Mouse (Mus musculus) embryonic facial prominence, embryonic 14.5 days (tissue): ENCODE data around the gene Ms4a4d. TPM values are rescaled to one million over a fixed set of nuclear protein-coding genes. Genes with fewer than 3 reads are reported as not detected.
"Not testable (repeated sequence)": the region's sequence is repeated elsewhere in the genome, so short reads cannot be mapped to it uniquely, and the experiment has no call there.

ENCODE experiments used
- ATAC-seq: fragments of 200-750 bp; cut with Nextera tagmentation; 2 replicates; pipeline ENCODE4 v1.8.0; 2017; ENCODE audit warnings: low read depth, moderate number of reproducible peaks, moderate TSS enrichment
- DNase-seq: peaks from one replicate; pipeline ENCODE4 v3.0.0-alpha.2; 2015; ENCODE audit warnings: low spot score
- H3K27ac ChIP-seq: fragments of 300-500 bp; sonication (generic); replicated peaks from 2 replicates; pipeline ENCODE4 v1.5.1; 2014; ENCODE audit warnings: low read depth, mild to moderate bottlenecking, low read length, moderate library complexity
- H3K27me3 ChIP-seq: fragments of 300-500 bp; sonication (generic); replicated peaks from 2 replicates; pipeline ENCODE4 v1.6.1; 2014; ENCODE audit warnings: low read length; ENCODE audit not compliant: control insufficient read depth, insufficient read depth
- H3K36me3 ChIP-seq: fragments of 300-500 bp; sonication (generic); 2 replicates; pipeline ENCODE4 v1.6.1; 2014; ENCODE audit warnings: low read length, mixed read lengths; ENCODE audit not compliant: control insufficient read depth, insufficient read depth
- H3K4me1 ChIP-seq: fragments of 300-500 bp; sonication (generic); 2 replicates; pipeline ENCODE4 v1.6.1; 2014; ENCODE audit warnings: antibody characterized with exemption, low read length; ENCODE audit not compliant: control insufficient read depth, insufficient read depth
- H3K4me2 ChIP-seq: fragments of 300-500 bp; sonication (generic); 2 replicates; pipeline ENCODE4 v1.6.1; 2014; ENCODE audit warnings: low read depth, mild to moderate bottlenecking, low read length, moderate library complexity, mixed read lengths
- H3K4me3 ChIP-seq: fragments of 300-500 bp; sonication (generic); 2 replicates; pipeline ENCODE4 v1.5.1; 2014; ENCODE audit warnings: low read depth, mild to moderate bottlenecking, low read length
- H3K9ac ChIP-seq: fragments of 300-500 bp; sonication (generic); 2 replicates; pipeline ENCODE4 v1.6.1; 2014; ENCODE audit warnings: low read depth, mild to moderate bottlenecking, low read length, moderate library complexity, mixed read lengths
- H3K9me3 ChIP-seq: fragments of 300-500 bp; sonication (generic); 2 replicates; pipeline ENCODE4 v1.6.1; 2016; ENCODE audit warnings: low read length; ENCODE audit not compliant: control insufficient read depth
- WGBS: fragments of 180-500 bp; shearing (Covaris S2); extraction: QIAGEN DNeasy Blood & Tissue Kit; methylation state at CpG from one replicate; pipeline ENCODE4 v1.1.7; 2014; 5-methylcytosine and 5-hydroxymethylcytosine counted together
- polyA plus RNA-seq: library from polyadenylated mRNA; unstranded; fragments of >200 nt; fragmentation: Nextera tagmentation; extraction: Ambion mirVana; gene quantifications from 2 replicates; pipeline ENCODE4 v1.2.1, GENCODE M21; 2014

The Ms4a4d gene
- 1.1 and 1.5 TPM in 2 replicates for polyA plus RNA-seq

GRCm38 (mm10) chr19:11536593-11536992, at the start of gene Ms4a4d:
TSS of gene Ms4a4d (plus strand) at chr19:11536801.
- no peak for ATAC-seq

DNA sequence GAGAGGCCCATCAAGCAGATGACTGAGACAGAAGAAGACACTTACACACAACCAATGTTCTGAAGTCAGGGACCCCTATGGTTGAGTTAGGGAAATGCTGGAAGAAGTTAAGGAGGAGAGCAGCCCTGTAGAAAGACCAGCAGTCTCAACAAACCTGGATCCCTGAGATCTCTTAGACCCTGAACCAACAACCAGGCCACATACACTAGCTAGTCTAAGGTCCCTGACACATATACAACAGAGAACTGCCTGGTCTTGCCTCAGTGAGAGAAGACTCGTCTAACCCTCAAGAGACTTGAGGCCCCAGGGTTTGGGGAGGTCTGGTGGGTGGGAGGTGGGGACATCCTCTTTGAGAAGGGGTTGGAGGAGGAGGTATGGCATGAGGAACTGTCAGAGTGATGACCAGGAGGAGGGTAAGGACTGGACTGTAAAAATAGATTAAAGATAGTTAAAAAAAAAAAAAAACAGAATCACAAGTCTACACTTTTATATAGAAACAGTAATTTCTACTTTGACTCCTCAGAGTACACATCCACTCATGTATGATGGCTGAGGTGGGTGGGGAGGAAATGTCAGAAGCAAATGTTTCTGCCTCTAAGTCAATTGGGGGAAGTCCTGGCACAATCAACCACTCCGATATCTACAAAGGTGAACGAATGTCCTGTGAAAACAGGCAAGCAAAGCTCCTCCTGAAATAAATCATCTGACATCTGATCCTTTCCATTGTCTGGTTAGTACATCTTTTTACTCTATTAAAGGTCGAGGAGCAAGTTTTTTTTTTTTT, 45.0 kb upstream of the Ms4a4d start:
- Histone ChIP-seq H3K27me3 (no peaks in the 10 kb centered on the region), H3K4me2 (no peak overlapping the region), H3K9ac (no peak overlapping the region), H3K4me1 (no peaks in the 10 kb centered on the region), H3K9me3 (no peaks in the 10 kb centered on the region), H3K4me3 (no peak overlapping the region), H3K27ac (no peak overlapping the region), H3K36me3 (no peaks in the 10 kb centered on the region)
- WGBS: 68% methylated on average over 4 of the region's 4 CpGs
- DNase-seq (no peak), ATAC-seq (no peak)

More at GRCm38 (mm10) chr19:11536593-11536992, at the start of gene Ms4a4d:
- WGBS: 5% methylated on average over 7 of the region's 7 CpGs
- Histone ChIP-seq H3K4me1 (no peaks in the 10 kb centered on the region), H3K36me3 (no peaks in the 10 kb centered on the region), H3K9ac (no peak within 1 kb of the TSS), H3K4me3 (no peak within 1 kb of the TSS), H3K27me3 (no peaks in the 10 kb centered on the region), H3K27ac (no peak within 1 kb of the TSS), H3K9me3 (no peaks in the 10 kb centered on the region), H3K4me2 (no peak within 1 kb of the TSS)
- DNase-seq: no peak

- DNase-seq: no peak
- H3K36me3 ChIP-seq: no peaks in the 10 kb centered on the region
- WGBS: 82% methylated on average over 1 of the region's 1 CpGs
- no peaks in the 10 kb centered on the region for H3K9me3 ChIP-seq
- ATAC-seq: no peak
- no peak overlapping the region for H3K4me2 ChIP-seq
- no peaks in the 10 kb centered on the region for H3K27me3 ChIP-seq
- no peak overlapping the region for H3K9ac ChIP-seq
- no peak overlapping the region for H3K27ac ChIP-seq
- no peaks in the 10 kb centered on the region for H3K4me1 ChIP-seq
- H3K4me3 ChIP-seq: no peak overlapping the region
These were observed 43.9 kb upstream of the Ms4a4d start for GRCm38 (mm10) chr19:11492671-11493070.

- Histone ChIP-seq H3K9me3 (no peaks in the 10 kb centered on the region), H3K4me2 (no peak overlapping the region), H3K9ac (no peak overlapping the region), H3K27ac (no peak overlapping the region), H3K27me3 (no peaks in the 10 kb centered on the region), H3K4me3 (no peak overlapping the region), H3K36me3 (no peaks in the 10 kb centered on the region), H3K4me1 (no peaks in the 10 kb centered on the region)
- no peak for DNase-seq
- 87% methylated on average over 3 of the region's 3 CpGs for WGBS
- no peak for ATAC-seq
These were observed 42.1 kb upstream of the Ms4a4d start for GRCm38 (mm10) chr19:11494519-11494918.

DNA sequence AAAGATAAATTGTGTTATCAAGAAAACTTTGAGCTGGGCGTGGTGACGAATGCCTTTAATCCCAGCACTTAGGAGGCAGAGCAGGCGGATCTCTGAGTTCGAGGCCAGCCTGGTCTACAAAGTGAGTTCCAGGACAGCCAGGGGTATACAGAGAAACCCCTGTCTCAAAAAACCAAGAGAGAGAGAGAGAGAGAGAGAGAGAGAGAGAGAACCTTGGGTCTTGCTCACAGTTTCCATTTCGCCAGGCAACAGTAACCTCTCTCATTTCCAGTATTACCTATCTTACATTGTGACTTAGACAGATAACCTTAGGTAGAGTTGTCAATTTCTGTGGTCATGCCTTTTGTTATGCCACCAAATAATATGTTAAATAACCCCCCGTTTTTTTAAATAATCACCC, 40.2 kb upstream of the Ms4a4d start:
- Histone ChIP-seq H3K36me3 (no peaks in the 10 kb centered on the region), H3K9ac (no peak overlapping the region), H3K27me3 (no peaks in the 10 kb centered on the region), H3K27ac (no peak overlapping the region), H3K4me3 (no peak overlapping the region), H3K9me3 (no peaks in the 10 kb centered on the region), H3K4me1 (no peaks in the 10 kb centered on the region), H3K4me2 (no peak overlapping the region)
- no peak for ATAC-seq
- DNase-seq: no peak
- WGBS: 75% methylated on average over 6 of the region's 6 CpGs

DNA sequence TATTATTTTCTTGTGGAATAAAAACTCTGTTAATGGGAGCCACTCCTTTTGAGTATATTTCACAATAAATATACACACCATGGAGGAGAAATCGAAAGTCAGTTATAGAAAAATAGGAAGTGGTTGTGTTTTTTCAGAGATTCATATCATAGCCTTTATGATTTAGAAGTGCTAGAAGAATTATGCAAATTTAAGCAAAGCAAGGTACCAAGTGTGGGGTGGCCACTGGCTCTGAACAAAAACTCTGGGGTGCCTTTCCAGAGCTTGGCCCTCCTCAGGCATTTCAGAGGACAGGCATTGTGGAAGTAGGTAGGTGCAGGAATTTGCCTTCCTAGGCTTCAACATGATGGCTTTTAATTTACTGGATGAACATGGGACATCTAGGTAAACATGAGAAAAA, 39.3 kb upstream of the Ms4a4d start:
- H3K4me3 ChIP-seq, H3K27me3 ChIP-seq, H3K36me3 ChIP-seq, ATAC-seq, H3K4me1 ChIP-seq, DNase-seq, H3K4me2 ChIP-seq, H3K9ac ChIP-seq, H3K9me3 ChIP-seq, H3K27ac ChIP-seq: not testable (repeated sequence)
- WGBS: 78% methylated on average over 1 of the region's 1 CpGs

DNA sequence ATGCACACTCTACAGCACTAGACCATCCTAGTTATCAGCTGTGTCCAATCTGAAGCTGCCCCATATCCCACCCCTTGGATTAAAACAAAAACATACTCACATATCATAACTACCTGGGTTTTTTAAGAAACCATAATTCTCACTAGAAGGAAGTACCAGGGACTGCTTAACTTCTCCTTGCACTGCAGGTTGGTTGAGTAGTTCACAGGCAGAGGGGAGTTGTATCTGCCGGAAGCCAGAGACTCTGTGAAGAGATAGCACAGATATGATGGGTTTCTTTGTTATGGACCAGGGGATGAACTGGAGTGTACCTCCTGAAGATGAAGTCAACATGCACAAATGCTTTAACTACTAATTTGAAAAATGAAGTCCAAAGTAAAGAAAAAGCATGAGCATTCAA, 35.8 kb upstream of the Ms4a4d start:
- Histone ChIP-seq H3K9me3 (no peaks in the 10 kb centered on the region), H3K9ac (no peak overlapping the region), H3K27ac (no peak overlapping the region), H3K4me2 (no peak overlapping the region), H3K27me3 (no peaks in the 10 kb centered on the region), H3K36me3 (no peaks in the 10 kb centered on the region), H3K4me3 (no peak overlapping the region), H3K4me1 (no peaks in the 10 kb centered on the region)
- 91% methylated on average over 1 of the region's 1 CpGs for WGBS
- DNase-seq (no peak), ATAC-seq (no peak)

DNA sequence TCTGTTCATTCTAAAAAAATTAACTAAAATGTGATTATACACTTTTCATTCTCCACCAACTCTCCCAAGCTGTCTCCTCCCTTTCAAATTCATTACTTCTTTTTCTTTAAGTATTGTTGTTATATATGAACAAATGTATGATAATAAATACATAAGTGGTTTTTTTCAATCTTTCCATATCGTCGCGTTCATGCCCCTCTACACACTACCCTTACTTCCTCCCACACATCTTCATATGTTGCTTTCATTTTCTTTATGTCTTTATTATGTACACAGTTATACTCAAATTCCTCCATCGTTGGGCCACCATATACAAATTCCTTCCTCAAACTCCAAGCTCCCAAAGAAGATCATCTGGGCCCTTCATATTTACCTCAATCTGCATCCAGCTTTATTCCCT, 35.3 kb upstream of the Ms4a4d start:
- no peaks in the 10 kb centered on the region for H3K27me3 ChIP-seq
- no peak overlapping the region for H3K27ac ChIP-seq
- no peak overlapping the region for H3K4me2 ChIP-seq
- no peak overlapping the region for H3K4me3 ChIP-seq
- H3K36me3 ChIP-seq: no peaks in the 10 kb centered on the region
- H3K9me3 ChIP-seq: no peaks in the 10 kb centered on the region
- no peak overlapping the region for H3K9ac ChIP-seq
- ATAC-seq (no peak), DNase-seq (no peak)
- WGBS: 83% methylated on average over 4 of the region's 4 CpGs
- H3K4me1 ChIP-seq: no peaks in the 10 kb centered on the region

DNA sequence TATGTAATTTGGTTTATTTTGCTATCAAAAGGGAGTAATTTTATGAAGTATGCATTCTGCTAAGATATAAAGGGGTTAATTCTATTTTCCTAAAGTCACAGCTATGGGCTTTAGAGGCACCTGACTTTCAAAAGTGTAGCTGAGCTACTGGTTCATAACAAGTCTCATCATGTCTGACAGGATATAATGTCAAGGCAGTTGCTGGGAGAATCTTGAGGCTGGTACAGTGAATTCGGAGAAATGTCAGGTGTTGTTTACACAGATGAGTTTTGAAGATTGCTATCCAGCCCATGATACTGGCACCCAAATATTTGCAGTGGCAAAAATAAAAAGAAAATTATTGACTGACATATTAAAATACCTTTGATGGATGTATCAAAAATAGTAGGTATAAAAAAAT, 31.7 kb upstream of the Ms4a4d start:
- no peak overlapping the region for H3K4me3 ChIP-seq
- no peaks in the 10 kb centered on the region for H3K36me3 ChIP-seq
- H3K27ac ChIP-seq: no peak overlapping the region
- H3K9me3 ChIP-seq: no peaks in the 10 kb centered on the region
- H3K27me3 ChIP-seq: no peaks in the 10 kb centered on the region
- no peak for DNase-seq
- H3K4me2 ChIP-seq: no peak overlapping the region
- no peak for ATAC-seq
- WGBS: 80% methylated on average over 1 of the region's 1 CpGs
- no peak overlapping the region for H3K9ac ChIP-seq
- H3K4me1 ChIP-seq: no peaks in the 10 kb centered on the region
